Mouse (Mus musculus): Measurements from ENCODE around the gene Ppl. TPM values are rescaled to one million over a fixed set of nuclear protein-coding genes. Genes with fewer than 3 reads are reported as not detected.

Gene Ppl
- polyA plus RNA-seq (2017; shearing (Covaris generic)) = 0.20 TPM

GRCm38 (mm10) chr16:5132401-5132801 lies at the start of gene Ppl:
TSS of gene Ppl (minus strand) at chr16:5132421.

GRCm38 (mm10) chr16:5147037-5147385 lies 14.8 kb upstream of the Ppl start, which contains the start of gene Sec14l5:
TSS of gene Sec14l5 (plus strand) at chr16:5147109.

GRCm38 (mm10) chr16:5049774-5050234 lies 82.4 kb downstream of the Ppl start, which contains the start of the genes Glyr1 and Ubn1:
TSS of gene Glyr1 (minus strand) at chr16:5049863.
TSS of gene Ubn1 (plus strand) at chr16:5050057.

Other genes with a start within 250 kb of the Ppl start
- 61.7 TPM for gene Mgrn1, start 246.2 kb downstream of the Ppl start, polyA plus RNA-seq (2017; shearing (Covaris generic))
- 64.3 TPM for gene Nudt16l1, start 193.7 kb downstream of the Ppl start, polyA plus RNA-seq (2017; shearing (Covaris generic))
- 69.7 TPM for gene Anks3, start 168.2 kb downstream of the Ppl start, polyA plus RNA-seq (2017; shearing (Covaris generic))
- gene Sept12, start 134.6 kb downstream of the Ppl start, polyA plus RNA-seq (2017; shearing (Covaris generic)) = not detected
- gene Smim22, start 125.1 kb downstream of the Ppl start, polyA plus RNA-seq (2017; shearing (Covaris generic)) = not detected
- 11.5 TPM for gene Rogdi, start 118.9 kb downstream of the Ppl start, polyA plus RNA-seq (2017; shearing (Covaris generic))
- gene Glyr1, start 82.6 kb downstream of the Ppl start, polyA plus RNA-seq (2017; shearing (Covaris generic)) = 156 TPM
- gene Ubn1, start 82.4 kb downstream of the Ppl start, polyA plus RNA-seq (2017; shearing (Covaris generic)) = 92.4 TPM
- not detected for gene Sec14l5, start 14.7 kb upstream of the Ppl start, polyA plus RNA-seq (2017; shearing (Covaris generic))
- gene Nagpa, start 71.6 kb upstream of the Ppl start, polyA plus RNA-seq (2017; shearing (Covaris generic)) = 33.8 TPM
- not detected for gene AU021092, start 89.9 kb upstream of the Ppl start, polyA plus RNA-seq (2017; shearing (Covaris generic))
- gene Alg1, start 101.2 kb upstream of the Ppl start, polyA plus RNA-seq (2017; shearing (Covaris generic)) = 46.9 TPM
- 32.0 TPM for gene Eef2kmt, start 123.6 kb upstream of the Ppl start, polyA plus RNA-seq (2017; shearing (Covaris generic))